Mouse (Mus musculus) frontal cortex, adult (tissue): ENCODE data around the gene Tiam2.
"Not testable (repeated sequence)": the region's sequence is repeated elsewhere in the genome, so short reads cannot be mapped to it uniquely, and the experiment has no call there.

Source experiments
- ATAC-seq: cut with Nextera tagmentation; 2 replicates; pipeline ENCODE4 v1.9.2; 2017; ENCODE audit warnings: mild to moderate bottlenecking, moderate library complexity, mixed read lengths; ENCODE audit not compliant: low TSS enrichment

The Tiam2 gene

DNA sequence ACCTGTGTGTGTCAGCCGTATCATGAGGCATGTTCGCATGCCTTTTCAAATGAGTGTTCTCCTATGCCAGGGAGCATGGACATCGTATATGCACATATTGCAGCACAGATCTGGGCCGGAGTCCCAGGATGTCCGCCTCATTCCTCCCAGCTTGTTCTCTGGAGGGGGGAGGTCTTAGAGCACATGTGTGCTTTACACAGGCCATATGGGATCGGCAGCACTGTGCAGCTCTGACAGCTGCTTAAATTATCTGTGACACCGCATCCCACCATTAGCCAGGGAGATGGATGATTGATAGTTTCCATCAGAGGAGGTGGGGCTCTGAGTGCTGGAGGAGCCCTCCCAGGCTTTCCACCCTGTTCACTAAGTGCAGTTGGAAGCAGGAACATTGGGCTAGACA, 12.4 kb downstream of the Tiam2 start:
- no peak for ATAC-seq

DNA sequence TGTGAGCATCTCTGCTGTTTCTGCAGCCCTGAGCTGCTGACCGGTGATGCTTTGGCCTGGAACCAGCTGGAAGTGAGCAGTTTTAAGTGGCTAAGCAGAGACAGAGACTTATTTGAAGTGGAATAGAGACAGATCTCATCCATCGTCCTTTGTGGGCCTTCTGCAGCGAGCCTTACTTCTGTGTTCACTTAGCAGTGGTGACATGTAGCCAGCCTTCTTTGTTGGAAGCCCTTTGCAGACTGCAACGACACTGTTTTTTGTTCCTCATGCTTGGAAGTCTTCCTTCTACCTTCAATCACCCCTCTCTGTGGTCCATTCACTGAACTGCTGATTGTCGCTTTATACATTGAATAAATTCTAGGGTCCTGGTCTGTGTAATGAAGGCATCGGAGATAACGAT, 18.5 kb downstream of the Tiam2 start:
- no peak for ATAC-seq

DNA sequence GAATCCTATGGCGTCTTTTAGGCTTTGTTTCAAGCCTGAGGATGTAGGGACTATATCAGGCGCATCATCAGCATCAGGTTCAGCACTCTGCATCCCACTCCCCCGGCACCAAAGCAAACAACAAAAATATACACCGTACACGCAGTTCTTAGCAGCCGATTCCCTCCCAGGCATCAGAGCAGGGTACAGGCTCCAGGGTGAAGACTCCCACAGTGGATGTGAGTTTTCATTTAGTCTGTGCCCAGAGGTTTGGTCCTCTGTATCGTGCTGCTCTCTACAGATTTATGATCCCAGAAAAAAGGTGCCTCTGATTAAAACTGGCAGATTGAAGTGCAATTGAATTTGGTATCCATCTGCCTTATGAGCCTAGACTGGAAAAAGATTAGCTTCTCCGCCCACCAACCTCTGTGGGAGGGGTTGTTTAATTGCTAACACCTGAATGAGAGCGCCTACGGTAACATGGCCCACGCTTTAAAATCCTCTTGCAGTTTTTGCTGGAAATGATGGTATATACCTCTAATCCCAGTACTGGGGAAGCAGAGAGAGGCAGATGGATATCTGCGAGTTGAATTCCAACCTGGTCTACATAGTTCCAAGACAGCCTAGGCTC, 19.0 kb downstream of the Tiam2 start:
- ATAC-seq, result peak; percentile 38; the same call in 1 of the 2 replicates

DNA sequence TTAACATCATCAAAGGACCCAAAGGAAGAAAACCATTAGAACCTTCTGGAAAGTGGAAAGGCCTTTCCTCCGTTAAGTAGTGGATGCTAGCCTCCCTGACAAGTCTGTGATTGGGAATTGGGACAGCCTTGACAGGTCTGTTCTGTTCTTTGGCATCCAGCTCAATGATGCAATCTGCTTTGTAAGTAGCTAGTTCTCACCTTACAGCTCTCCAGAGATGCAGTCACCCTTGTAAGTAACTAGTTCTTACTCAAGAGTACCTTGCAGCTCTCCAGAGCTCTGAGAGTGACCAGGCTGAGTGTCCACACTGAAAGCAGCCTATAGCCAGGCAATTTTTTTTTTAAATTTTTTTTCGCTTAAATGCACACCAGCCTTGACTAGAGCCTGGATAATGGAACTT, 21.4 kb downstream of the Tiam2 start:
- ATAC-seq, result no peak

DNA sequence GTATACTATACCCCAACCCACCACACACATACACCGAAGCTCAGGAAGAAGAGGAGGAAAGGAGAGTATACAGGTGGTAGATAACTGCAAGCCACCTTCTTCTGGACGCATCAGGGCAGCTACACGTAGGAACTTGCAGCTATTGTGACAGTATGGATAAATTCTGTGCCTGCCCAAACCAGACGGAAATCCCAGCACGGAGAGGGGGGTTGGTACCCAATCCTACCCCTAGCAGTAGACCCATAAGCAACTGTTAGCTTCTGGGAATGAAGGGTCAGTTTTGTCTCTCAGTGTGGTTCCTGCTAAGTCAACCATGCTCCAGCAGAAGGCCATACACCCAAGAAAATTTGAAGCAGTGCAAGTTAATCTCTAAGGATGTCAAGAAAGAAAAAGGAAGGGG, 23.0 kb downstream of the Tiam2 start:
- ATAC-seq, result no peak

DNA sequence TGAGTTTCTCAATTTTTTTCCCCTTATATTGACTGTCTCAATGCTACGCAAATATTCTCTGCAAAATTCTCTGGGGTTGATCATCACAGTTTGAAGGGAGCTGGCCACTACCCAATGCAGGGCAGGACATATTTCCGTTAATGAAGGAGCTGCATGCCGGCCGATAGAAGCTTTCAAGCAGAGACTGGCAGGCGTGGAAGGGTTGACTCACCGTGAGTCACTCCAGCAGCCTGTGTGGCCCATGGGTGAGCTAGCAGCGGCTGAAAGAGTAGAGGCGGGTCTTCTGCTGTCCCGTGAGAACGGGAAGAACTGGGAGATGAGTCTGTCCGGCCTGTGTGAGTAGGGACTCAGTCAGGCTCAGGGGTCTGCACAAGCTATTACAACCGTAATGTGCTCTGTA, 23.6 kb downstream of the Tiam2 start:
- peak; percentile 65; the same call in 1 of the 2 replicates for ATAC-seq

DNA sequence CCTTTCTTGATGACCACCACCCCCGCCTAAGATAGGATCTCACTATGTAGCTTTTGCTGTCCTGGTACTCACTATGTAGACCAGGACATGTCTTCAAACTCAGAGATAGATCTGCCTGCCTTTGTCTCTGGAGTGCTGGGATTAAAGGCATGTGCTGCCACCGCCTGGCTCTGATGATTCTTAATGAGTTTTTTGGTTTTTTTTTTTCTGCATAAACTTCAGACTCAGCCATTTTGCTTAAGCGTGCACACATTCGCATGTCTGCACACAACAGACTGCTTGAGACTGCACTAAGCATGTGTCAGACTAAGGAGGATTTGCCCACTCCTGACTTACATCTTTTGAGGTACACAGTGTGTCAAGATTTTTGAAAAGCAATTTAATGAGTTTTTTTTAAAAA, 24.0 kb downstream of the Tiam2 start:
- no peak for ATAC-seq

DNA sequence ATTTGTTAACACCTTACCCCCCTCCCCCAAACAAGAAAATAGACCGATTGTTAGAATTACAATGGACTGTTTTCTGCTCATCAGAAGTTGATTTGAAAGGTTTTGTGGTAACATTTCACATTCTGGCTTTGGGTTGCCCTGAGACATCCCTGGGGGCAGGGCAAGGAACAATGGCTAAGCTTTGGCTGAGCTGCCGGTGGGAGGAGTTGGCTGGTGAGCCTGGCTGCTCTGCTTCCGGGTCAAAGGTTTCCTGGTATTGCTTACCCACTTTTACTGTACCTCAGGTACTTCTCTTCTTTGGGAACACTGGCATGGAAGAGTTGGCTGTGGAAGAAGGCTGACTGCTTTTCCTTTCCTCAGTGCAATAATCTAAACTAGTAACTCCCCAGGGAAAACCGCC, 25.3 kb downstream of the Tiam2 start:
- no peak for ATAC-seq

DNA sequence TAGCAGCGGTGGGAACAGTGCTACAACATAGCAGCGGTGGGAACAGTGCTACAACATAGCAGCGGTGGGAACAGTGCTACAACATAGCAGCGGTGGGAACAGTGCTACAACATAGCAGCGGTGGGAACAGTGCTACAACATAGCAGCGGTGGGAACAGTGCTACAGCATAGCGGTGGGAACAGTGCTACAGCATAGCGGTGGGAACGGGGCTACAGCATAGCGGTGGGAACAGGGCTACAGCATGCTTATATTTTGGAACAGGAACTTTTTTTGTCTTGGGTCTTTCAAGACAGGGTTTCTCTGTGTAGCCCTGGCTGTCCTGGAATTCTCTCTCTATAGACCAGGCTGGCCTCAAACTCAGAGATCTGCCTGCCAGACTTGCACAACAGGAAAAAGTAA, 26.8 kb downstream of the Tiam2 start:
- not testable (repeated sequence) for ATAC-seq

DNA sequence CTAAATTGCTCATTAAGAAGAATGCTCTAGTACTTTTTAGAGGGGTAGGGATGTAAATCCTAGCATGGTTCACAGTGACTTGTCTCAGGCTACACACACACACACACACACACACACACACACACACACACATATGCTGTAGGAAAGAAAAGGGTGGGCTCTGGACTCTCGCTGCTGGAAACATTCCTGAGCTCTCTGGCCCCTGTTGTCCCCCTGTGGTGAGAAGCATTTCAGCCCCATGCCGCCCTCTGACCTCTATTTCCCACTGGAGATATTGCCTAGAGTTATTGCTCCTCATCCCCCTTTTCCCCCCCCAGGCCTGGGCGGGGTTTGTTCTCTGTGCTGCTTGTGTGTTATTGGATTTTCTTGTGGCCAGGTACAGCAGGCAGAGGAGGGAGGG, 28.5 kb downstream of the Tiam2 start:
- ATAC-seq, result no peak

DNA sequence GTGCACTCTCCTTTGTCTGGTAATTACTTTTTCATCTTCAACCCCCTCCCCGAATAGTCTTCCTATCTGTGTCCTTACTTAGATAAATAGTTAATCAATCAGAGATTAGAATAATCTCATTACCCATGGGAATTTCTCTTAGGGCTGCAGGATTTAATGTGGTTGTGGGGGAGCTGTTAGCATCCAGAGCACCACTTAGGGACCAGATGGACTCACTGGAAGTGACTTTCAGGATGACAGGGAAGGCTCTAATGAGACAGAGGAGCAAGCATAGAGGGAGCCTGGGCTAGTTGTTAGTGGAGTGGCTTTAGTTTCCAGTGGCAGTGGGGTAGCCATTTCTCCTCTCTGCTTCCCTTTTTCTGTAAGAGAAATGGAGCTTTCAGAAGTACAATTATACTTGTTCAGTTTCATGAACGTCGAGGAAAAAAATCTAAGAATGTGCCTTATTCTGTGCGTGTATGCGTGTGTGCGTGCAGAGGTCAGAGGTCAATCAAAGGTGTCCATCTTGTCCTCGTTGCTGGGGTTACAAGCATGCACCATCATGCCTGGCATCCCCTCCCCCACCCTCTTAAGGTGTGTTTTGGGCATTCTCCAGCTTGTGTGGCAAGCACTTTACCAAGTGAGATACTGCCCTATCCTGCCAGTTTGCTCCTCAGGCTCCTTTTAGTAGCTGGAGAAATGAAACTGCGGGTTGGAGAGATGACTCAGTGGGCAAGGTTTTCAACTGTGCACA, 30.4 kb downstream of the Tiam2 start:
- ATAC-seq, result no peak

DNA sequence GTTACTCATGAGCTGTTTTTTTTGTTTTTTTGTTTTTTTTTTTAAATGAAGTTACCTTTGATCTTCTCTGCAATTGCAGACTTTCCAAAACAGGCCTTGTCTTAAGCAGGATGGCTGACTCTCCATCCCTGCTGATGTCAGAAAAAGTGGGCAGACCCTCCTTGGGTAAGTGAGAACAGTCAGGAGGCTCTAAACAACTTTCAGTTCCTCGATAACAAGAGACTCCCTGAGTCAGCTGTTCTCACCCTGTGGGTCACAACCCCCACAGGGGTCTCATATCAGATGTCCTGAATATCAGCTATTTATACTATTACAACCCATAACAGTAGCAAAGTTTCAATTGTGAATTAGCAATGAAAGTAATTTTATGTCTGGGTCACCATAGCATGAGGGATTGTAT, 33.9 kb downstream of the Tiam2 start:
- no peak for ATAC-seq

DNA sequence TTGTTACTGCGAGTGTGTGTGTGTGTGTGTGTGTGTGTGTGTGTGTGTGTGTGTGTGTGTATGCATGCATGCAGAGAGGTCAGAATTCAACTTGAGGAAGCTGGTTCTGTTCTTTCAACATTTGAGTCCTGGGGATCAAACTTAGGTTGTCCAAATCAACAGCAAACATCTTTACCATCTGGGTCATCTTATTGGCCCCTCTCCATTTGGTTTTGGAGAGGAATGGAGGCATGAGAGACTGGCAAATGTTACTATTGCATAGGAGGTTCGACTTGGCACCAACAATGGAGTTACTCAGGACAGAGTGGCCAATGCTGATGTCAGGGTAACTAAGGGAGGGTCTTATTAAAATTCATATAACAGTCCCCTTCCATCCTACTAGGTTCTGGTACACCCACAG, 35.4 kb downstream of the Tiam2 start:
- no peak for ATAC-seq

DNA sequence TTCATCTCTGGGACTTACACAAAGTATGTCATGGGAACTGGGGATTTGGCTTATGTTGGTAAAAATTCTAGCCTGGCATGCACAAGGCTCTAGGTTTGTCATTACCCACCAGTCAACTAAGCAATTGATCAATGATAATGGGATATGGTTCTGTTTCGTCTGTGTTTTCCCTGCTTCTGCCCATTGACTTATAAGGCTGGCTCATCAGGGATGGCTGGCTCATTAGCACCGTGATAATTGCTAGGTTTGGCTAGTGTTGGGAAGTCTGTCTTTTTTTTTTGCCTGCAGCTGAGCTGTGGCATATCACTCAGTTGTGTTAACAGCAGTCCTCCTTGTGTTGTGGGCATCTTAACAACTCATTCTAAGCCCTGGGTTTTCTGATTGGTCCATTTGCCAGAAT, 36.8 kb downstream of the Tiam2 start:
- ATAC-seq, result no peak

DNA sequence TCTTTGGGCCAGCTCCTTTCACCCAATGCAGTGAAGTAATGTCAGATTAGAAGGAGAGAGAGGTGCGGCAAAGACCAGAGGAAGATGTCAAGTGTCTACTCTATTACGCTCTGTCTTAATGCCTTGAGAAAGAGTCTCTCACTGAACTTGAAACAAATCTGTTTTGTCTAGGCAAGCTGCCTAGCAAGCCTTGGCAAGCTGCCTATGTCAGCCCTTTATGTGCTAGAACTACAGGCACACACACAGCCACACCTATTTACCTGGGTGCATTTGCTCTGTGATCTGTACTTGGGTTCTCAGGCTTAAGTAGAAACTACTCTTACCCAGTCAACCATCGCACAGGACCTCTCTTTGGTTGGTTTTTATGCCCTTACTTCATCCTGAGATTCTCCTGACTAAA, 40.4 kb downstream of the Tiam2 start:
- ATAC-seq, result no peak

DNA sequence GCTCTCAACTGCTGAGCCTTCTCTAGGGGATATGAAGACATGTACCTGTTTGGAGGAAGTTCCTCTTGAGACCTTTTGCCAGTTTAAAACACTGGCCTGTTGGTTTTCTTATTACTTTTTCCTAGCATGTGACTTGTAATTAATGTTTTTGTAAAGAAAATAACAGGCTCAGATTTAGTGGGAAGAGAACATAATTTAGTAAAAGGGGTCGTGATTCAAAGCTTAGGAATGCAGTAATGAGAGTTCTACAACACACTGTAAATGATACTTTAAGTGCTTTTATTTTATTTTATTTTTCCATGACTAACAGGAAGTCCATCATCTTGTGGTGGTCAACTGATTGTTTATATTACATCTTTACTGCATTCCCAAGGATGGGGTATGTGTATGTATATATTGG, 42.0 kb downstream of the Tiam2 start:
- ATAC-seq, result no peak

DNA sequence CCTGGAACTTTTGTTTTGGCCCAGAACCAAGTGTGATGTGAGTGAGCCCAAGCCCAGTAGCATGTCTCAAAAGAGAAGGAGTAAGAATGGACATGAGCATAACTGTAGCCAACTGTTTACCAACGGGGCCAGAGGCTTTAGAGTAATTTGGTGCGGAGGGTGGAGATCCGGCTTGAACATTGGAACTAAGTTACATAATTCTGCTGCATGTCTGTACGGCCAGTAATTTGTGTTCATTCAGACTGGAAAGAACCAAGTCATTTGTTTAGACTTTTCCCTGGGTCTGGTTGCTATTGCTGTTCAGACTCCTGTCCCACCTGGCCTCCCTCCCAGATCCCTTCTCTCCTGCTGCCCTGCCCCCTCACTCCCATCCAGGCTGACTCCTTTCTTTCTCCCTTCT, 43.3 kb downstream of the Tiam2 start:
- ATAC-seq, result peak; percentile 55

DNA sequence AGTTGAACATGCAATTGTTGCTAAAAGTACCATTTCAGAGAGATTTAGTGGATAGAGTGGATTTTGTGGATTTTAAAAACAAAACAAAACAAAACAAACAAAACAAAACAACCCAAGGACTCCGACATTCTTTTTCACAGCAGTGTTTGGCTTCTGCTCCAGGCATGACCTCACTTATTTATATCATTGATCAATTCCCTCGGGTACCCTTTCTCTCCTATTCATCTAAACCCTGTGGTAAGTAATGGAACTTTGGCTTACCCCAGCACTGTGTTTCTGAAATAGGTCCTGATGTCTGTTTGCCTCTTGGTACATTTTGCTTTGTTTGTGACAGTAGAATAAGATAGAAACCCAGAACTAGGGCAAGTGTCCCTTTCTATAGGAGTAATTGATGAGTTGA, 52.2 kb downstream of the Tiam2 start:
- no peak for ATAC-seq

DNA sequence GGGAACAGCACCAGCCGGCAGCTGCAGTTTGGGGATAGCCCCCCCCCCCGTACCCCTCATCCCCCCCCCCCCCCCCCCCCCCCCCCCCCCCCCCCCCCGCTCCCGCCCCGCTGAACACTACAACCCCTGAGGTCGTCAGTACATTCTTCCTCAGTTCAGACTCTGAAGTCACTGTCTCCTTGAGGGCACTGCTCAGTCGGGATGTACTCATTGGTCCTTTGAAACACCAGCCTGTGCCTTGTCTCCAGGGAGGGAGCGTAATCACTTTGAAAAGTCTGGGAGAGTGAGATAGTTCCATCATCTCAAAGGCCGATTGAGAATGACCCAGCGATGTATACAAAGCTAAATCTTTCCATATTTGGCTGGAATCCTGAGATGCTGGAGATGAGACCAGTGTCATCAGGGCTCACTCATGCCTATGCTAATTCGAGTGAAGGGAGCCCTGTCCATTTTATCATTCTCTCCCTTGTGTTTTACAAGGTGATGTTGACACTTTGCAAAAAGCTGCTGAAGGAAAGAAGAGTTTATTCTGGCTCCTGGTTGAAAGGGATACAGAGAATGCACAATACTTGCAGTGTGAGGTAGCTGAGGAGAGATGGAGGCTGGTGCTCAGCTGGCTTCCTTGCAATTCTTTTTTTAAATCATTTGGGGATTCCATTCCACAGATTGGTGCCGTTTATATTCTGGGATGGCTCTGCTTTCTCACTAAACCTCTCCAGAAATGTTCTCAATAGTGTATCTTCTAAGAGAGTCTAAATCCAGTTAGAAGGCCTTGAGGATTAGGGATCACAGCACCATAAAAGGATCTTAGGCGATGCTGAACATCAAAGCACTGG, 53.6 kb downstream of the Tiam2 start:
- ATAC-seq, result peak; percentile 92

DNA sequence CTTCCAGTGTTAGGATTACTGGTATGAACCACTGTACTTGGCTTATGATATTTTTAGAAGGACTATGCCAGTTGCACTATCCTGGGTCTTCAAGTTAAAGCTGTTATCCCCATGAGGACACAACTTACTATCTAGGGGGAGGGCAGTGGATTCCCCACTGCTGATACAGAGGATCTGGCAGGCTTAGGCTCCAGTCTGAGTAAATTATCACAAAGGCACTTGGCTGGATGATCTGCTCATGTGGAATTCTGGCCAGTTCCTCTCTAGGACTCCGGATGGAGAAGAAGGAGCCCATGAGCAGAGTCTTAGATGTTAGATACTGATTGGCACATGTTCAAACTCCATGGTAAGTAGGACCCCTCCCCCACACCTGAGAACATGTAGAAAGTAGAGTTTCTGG, 59.0 kb downstream of the Tiam2 start:
- no peak for ATAC-seq

DNA sequence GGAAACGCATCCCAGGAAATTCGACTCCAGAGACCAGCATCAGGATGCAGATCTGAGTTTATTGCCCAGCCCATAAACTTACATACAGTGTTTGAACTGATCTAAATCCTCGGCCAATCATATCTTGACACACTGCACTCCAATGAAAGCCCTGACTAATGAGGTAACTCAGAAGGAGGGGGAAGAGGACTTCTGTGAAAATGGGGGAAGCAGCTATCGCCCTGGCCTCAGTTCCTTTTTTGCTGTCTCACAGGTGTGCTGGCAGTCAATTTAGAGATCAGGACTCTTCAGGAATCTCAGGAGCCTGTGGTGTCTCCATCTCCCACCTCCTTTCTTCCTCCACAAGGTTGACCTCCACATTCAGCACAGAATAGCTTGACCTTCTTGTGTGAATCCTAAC, 61.4 kb downstream of the Tiam2 start:
- no peak for ATAC-seq

DNA sequence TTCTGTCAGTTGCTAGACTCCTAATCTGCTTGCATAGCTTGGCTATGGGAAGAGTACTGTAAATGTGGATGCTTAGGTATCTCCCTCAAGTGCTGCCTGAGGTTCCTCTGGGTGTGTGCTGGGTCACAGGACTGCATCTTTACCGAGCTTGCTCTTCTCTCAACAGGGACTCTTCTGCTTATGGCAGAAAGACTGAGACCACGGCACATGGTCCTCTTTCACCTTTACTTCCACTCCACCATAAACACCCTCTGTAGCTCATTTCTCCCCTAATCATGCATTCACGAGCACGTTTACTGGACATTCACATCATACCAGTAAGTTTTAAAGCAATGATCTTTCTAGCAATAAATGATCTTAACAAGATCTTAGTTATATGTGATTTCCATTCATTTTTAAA, 63.4 kb downstream of the Tiam2 start:
- ATAC-seq, result no peak

DNA sequence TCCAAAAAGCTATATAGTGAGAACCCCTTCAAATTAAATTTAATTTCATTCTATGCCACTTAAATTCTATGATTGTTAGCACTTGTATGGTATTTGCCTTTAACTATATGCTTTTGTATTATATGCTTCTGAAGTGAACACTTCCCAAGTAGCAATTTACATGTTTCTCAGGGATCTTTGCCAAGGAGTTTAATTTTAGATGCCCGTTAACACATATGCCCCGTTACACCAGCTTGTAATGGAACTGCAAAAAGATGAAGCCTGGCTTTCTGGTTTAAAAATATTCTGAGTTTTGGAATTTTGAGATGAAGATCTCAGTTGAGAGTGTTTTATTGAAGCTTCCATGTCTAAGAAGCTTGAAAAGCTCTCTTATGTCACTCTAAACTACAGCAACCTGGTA, 67.6 kb downstream of the Tiam2 start:
- peak; percentile 81; the same call in 1 of the 2 replicates for ATAC-seq
